ENCODE assay signal across 9 mouse cellular contexts in genomic region chr7:78791359-78792222, GRCm38 (mm10). TPM values are rescaled to one million over a fixed set of nuclear protein-coding genes. Genes with fewer than 3 reads are reported as not detected.
DNase-seq lines count a peak whose midpoint lies in the region; ATAC-seq and TF ChIP-seq lines count a peak whose summit lies in the region.
"Had no signal": no experiment of that assay in that cellular context is flagged by ENCODE, and none has a peak within 500 bp of the region (broad histone marks: within the 10 kb centered on the region; RNA-seq: fewer than 3 reads in every experiment).

No protein-coding gene starts in this region.

- no peaks in the 10 kb centered on the region for H3K27me3 ChIP-seq in hindbrain, embryonic 16.5 days (replicated peaks; ENCODE audit: control insufficient read depth, insufficient read depth, low read length)
- no peaks in the 10 kb centered on the region for H3K27me3 ChIP-seq in small intestine, adult 2 months (ENCODE audit: control insufficient read depth, insufficient read depth, low read length)

- no peaks in the 10 kb centered on the region for H3K4me1 ChIP-seq in hindbrain, embryonic 16.5 days (ENCODE audit: control insufficient read depth, insufficient read depth, low read depth, low read length)
- H3K4me1 ChIP-seq in small intestine, adult 2 months (ENCODE audit: control insufficient read depth, insufficient read depth, insufficient read length, low read length): no peaks in the 10 kb centered on the region

- H3K36me3 ChIP-seq in hindbrain, embryonic 16.5 days (ENCODE audit: control insufficient read depth, insufficient read depth, low read length): peaks cover 5% of the 10 kb centered on the region
- peaks cover 7% of the 10 kb centered on the region; the same call in 1 of the 2 replicates for H3K36me3 ChIP-seq in small intestine, adult 2 months (ENCODE audit: control insufficient read depth, insufficient read depth, low read length)

- no peaks in the 10 kb centered on the region for H3K9me3 ChIP-seq in hindbrain, embryonic 16.5 days (ENCODE audit: control insufficient read depth, low read length)

- ATAC-seq in hindbrain, embryonic 16.5 days: peak; percentile 80
- ATAC-seq in megakaryocyte, adult 5-6 weeks (ENCODE audit: poor library complexity, severe bottlenecking): peak; percentile 89

- no peak for TF ChIP-seq POLR2A in brain, embryonic 14.5 days (IDR thresholded peaks at IDR 0.05; ENCODE audit: borderline replicate concordance, extremely low read depth, insufficient read depth, insufficient read length, poor library complexity, severe bottlenecking)
- no peak for TF ChIP-seq POLR2A in small intestine, adult 2 months (IDR thresholded peaks at IDR 0.05; ENCODE audit: low read depth, low read length)

- peak; percentile 60 for DNase-seq in kidney, adult 18-20 months
- DNase-seq in kidney, adult 11 months: no peak
- peak; percentile 87 for DNase-seq in brain, embryonic 14.5 days (ENCODE audit: low read depth)
- DNase-seq in fibroblast of lung, adult 2 months (ENCODE audit: low read depth): peak; percentile 45
- DNase-seq in left cerebral cortex, adult 11 months (ENCODE audit: low spot score): peak; percentile 42

- H3K9ac ChIP-seq in hindbrain, embryonic 16.5 days (ENCODE audit: low read depth, low read length): no peak overlapping the region

- no peak overlapping the region for H3K27ac ChIP-seq in hindbrain, embryonic 16.5 days (ENCODE audit: low read depth, low read length)
- no peak overlapping the region for H3K27ac ChIP-seq in small intestine, adult 2 months (ENCODE audit: insufficient read depth, low read depth, low read length)

- peak; percentile 89 for TF ChIP-seq CTCF in brain, embryonic 14.5 days (IDR thresholded peaks at IDR 0.05; ENCODE audit: borderline replicate concordance, extremely low read depth, insufficient read depth, insufficient read length)
- TF ChIP-seq CTCF in small intestine, adult 2 months (IDR thresholded peaks at IDR 0.05; ENCODE audit: extremely low read depth, insufficient read length, insufficient replicate concordance, low read depth, low read length): peak; percentile 46; the same call in 1 of the 2 replicates

- WGBS in hindbrain, embryonic 16.5 days: 84% methylated on average over 15 of the region's 15 CpGs
- WGBS in small intestine, adult 2 months: 80% methylated on average over 15 of the region's 15 CpGs

- H3K4me2 ChIP-seq in hindbrain, embryonic 16.5 days (ENCODE audit: low read length): no peak overlapping the region

- no peak overlapping the region for H3K4me3 ChIP-seq in hindbrain, embryonic 16.5 days (ENCODE audit: low read length)
- H3K4me3 ChIP-seq in small intestine, adult 2 months (ENCODE audit: low read depth, low read length): no peak overlapping the region
- H3K4me3 ChIP-seq: myocyte had no signal

RNA-seq across cellular contexts. Expression of gene Mrpl46, which starts 8.3 kb away (rescaled TPM):
- 24.8 and 27.6 TPM in 2 replicates for polyA plus RNA-seq in brain, embryonic 14.5 days (2012; rRNA removed)
- 58.0 and 61.4 TPM in 2 replicates for polyA plus RNA-seq in hindbrain, embryonic 16.5 days (2015; fragmentation: Nextera tagmentation; extraction: Ambion mirVana)
- 20.6 and 32.0 TPM in 2 replicates for total RNA-seq in megakaryocyte, adult 5-6 weeks (2015)
- 29.3 TPM in 2 replicates for total RNA-seq in megakaryocyte, adult 5-6 weeks (2017)
- 10.1 and 20.8 TPM in 2 replicates for polyA plus RNA-seq in small intestine, adult 2 months (2012; rRNA removed)

RNA-seq across cellular contexts. Expression of gene Mrps11, which starts 8.7 kb away (rescaled TPM):
- polyA plus RNA-seq in brain, embryonic 14.5 days (2012; rRNA removed): 75.8 and 97.2 TPM in 2 replicates
- 72.1 and 73.1 TPM in 2 replicates for polyA plus RNA-seq in hindbrain, embryonic 16.5 days (2015; fragmentation: Nextera tagmentation; extraction: Ambion mirVana)
- 21.8 and 24.9 TPM in 2 replicates for total RNA-seq in megakaryocyte, adult 5-6 weeks (2015)
- 33.7 and 45.6 TPM in 2 replicates for total RNA-seq in megakaryocyte, adult 5-6 weeks (2017)
- 25.1 and 32.8 TPM in 2 replicates for polyA plus RNA-seq in small intestine, adult 2 months (2012; rRNA removed)

RNA-seq across cellular contexts. Expression of gene Ntrk3, which starts 53.8 kb away (rescaled TPM):
- 49.7 and 56.0 TPM in 2 replicates for polyA plus RNA-seq in brain, embryonic 14.5 days (2012; rRNA removed)
- 23.8 and 24.1 TPM in 2 replicates for polyA plus RNA-seq in hindbrain, embryonic 16.5 days (2015; fragmentation: Nextera tagmentation; extraction: Ambion mirVana)
- total RNA-seq in megakaryocyte, adult 5-6 weeks (2015): not detected in 2 replicates
- not detected in 2 replicates for total RNA-seq in megakaryocyte, adult 5-6 weeks (2017)
- polyA plus RNA-seq in small intestine, adult 2 months (2012; rRNA removed): 0.46 and 0.61 TPM in 2 replicates

RNA-seq across cellular contexts. Expression of gene Det1, which starts 55.5 kb away (rescaled TPM):
- 16.1 and 22.9 TPM in 2 replicates for polyA plus RNA-seq in brain, embryonic 14.5 days (2012; rRNA removed)
- polyA plus RNA-seq in hindbrain, embryonic 16.5 days (2015; fragmentation: Nextera tagmentation; extraction: Ambion mirVana): 9.9 and 12.1 TPM in 2 replicates
- total RNA-seq in megakaryocyte, adult 5-6 weeks (2015): 10.6 and 10.7 TPM in 2 replicates
- total RNA-seq in megakaryocyte, adult 5-6 weeks (2017): 7.2 and 9.3 TPM in 2 replicates
- 7.5 and 10.2 TPM in 2 replicates for polyA plus RNA-seq in small intestine, adult 2 months (2012; rRNA removed)

Comparison
In these comparisons a context has a peak if more than half of its experiments do, and no peak if none do; other contexts are left out.
1. RNA of gene Ntrk3, which starts 53.8 kb away (polyA plus RNA-seq): 49.7 to 56.0 TPM in brain, embryonic 14.5 days and 23.8 to 24.1 TPM in hindbrain, embryonic 16.5 days; 0.46 to 0.61 TPM in small intestine, adult 2 months; every median in the first group is over 10 times any median in the second.